Mouse (Mus musculus) B cell, adult 2 months (primary cell): ENCODE measurements around the gene Fam104a.

Experiments
- DNase-seq, 2 experiments: peaks; one replicate each; pipeline ENCODE4 v3.0.0; 2022

The Fam104a gene

DNA sequence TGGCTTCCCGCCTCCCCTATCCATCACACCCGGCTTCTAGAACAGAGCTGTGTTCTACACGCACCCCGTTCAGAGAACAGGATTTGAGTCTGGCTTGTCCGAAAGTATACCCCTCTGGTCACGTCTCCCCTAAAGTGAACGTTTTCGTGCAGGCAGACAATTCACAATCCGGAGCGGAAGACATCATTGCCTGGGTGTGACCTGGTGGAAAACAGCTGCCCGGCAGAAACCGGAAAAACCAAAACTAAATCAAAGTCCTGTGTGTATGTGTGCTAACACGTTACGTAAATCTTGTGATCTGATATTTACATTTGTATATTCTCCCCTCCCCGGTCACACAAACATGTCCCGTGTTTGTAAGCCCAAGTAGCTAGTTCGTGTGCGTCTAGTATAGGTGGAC is 58.5 kb downstream of the Fam104a start:
- DNase-seq: no peak

DNA sequence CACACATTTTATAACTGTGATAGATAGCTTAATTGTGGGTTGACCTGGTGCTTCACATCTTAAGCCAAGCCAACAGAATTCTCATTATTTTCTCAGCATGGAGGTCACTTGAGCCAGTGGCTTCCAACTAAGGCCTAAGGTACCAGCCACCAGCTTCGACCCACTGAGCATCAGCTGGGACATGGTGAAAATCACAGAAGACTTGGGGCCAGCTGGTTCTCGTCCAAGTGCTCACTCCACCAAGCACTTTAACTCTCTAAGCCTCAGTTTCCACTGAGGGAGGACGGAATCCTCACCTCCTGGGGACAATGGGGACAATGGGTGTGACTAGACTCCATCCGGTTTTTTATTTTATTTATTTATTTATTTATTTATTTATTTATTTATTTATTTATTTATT is 61.9 kb downstream of the Fam104a start:
- DNase-seq: no peak

- no peak for DNase-seq
Measured at GRCm38 (mm10) chr11:113621001-113621400, 63.0 kb downstream of the Fam104a start.

DNA sequence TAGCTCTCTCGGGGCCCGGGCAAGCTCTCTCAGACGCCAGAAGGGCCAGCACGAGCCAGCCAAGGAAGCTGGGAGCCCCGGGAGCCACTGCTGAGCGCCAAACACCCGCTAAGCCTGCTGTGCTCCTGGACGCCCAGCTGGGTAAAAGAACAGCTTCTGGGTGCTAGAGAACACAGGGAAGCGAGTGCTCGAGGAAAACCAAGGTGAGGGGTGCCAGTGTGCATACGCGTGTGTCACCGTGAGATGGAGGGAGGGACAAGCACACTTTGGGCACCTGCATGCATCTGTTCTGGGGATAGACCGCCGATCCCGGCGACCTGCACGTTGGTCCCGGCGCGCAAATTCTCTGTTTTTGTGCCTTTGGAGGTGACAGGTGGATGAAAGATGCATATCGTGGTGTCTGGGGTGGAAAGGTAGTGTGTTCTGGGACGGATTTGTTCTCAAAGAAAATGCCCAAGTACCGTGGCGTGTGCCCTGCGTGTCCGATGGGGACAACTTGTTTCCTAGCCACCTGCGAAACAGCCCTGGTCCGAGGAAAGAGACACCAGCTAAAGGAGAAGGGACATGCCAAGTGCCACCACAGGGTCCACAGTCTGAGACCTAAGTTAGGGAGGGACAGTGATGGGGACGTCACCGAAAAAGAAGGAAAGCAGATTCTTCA is 64.4 kb downstream of the Fam104a start:
- DNase-seq: no peak

DNA sequence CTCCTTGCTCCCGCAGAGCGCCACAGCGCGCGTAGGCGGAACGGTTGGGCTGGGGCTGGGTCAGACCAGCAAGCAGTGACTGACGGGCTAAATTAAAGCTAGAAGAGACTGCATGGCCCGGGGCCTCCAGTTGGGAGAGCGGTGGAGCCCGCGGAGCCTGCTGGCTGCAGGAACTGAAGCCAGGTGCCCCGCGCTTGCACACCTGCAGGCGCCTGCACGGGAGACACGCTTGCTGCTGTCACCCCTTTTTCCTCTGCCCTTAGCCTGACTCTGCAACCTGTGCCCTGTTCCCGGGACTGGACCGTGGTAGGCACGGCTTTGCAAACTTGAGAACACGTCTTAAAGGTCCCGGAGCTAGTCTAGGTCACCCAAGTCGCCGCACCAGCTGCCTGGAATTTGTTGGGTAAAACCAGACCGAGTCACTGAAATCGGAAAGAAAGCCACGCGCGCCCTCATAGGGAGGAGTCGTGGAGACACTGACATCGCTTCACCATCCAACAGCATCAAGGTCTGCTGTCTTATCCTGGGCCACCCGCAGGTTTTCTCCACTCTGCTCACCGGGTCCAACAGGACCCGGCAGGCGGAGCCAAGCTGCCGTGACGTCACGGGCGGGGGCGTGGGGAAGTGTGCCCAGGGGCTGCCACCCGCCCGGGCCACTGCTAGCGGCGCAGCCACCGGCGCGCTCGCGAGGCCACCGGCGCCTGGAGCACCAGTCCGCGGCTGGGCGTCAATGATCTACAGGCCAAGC is 65.1 kb downstream of the Fam104a start, which contains the start of gene Sstr2:
Gene Sstr2, plus strand, starts transcription at position 671 of the 748 bp plus-strand sequence.
- peak; percentile 91 for DNase-seq

- no peak for DNase-seq
Measured at GRCm38 (mm10) chr11:113618303-113618671, 65.7 kb downstream of the Fam104a start.

GRCm38 (mm10) chr11:113617132-113617911 is 66.6 kb downstream of the Fam104a start:
- peak; percentile 91 to 96 for DNase-seq

DNA sequence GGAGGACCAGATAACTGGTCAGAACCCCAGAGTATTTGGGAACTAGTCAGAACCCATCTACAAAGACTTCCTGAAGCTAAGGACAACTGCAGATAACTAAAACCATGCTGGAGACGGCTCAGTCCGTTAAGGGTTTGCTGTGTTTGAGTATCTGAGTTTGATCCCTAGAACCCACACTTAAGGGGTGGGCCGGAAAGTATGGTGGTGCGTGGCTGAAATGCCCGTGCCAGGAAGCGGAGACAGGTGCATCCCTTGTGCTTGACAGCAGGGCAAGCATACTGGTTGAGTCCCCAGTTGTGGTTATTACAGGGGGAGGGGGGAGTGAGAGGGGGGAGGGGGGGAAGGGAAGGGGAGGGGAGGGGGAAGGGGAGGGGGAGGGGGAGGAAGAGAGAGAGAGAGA is 69.5 kb downstream of the Fam104a start:
- no peak for DNase-seq

DNA sequence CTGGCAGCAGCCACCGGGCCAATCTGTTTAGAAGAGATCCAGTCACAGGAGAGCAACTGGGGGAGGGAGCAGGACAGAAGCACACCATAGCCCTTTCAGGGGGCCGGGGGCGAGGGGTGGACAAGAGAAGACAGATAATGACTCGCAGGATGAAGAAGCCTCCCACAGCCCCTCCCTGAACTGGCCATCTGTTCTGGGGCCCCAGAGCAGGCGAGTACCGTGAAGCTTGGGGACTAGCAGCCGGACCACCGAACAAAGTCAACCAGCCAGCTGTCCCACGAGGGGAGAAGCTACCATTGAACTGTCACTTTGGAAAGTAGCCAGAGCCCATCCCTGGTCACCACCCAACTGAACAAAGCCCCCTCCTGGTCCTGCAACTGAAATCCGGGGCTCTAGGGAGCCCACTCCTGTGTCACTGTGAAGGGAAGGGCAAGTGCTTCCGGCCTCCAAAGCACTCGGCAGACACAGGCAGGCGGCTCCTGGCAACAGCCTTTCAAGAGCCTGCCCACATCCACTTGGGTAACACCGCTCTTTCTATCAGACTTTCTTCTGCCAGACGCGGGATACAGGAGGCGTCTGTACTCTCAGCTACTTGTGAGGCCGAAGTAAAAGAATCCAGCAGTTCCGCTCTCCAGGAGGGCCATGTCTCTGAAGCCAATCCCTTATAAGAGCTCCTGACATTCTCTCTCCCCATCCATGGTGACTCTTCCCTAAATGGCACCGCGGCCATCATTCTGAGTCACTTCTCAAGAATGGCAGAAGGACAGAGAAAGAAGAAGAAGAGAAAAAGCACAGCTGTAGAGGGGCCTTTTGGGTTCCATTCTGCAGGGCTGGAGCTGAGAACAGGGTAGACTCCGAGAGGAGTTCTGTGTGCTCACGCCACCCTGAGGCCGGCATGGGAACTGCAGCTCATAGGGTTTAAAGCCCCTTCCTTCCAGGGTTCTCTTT is 72.0 kb downstream of the Fam104a start:
- DNase-seq: peak; percentile 79
